Mouse (Mus musculus): ENCODE data around the gene Slc35g3.
"Not testable (repeated sequence)": the region's sequence is repeated elsewhere in the genome, so short reads cannot be mapped to it uniquely, and the experiment has no call there.

Slc35g3 gene

GRCm38 (mm10) chr11:69758090-69758456 is 3.7 kb downstream of the Slc35g3 start:
- in situ Hi-C loops (cut with MboI, MseI), result loop anchor here (5.0 to 25.0 kb wide), 2 partner anchors 84 to 904 kb away; partner anchors contain the start of genes Eno3, Pfn1 and Spag7

- in situ Hi-C loops (cut with MboI, MseI), result loop anchor here (5.0 to 25.0 kb wide), 2 partner anchors 85 to 905 kb away; partner anchors contain the start of genes Eno3, Pfn1 and Spag7
These were observed 4.3 kb downstream of the Slc35g3 start for GRCm38 (mm10) chr11:69757303-69758089.

GRCm38 (mm10) chr11:69754701-69755100 is 7.1 kb downstream of the Slc35g3 start:
- in situ Hi-C loops (cut with MboI, MseI), result loop anchor here (5.0 to 25.0 kb wide), 2 partner anchors 88 to 908 kb away; partner anchors contain the start of genes Eno3, Pfn1 and Spag7

- in situ Hi-C loops (cut with MboI, MseI), result loop anchor here (25.0 kb wide), 1 partner anchor 908 kb away; the partner anchor contains the start of genes Eno3, Pfn1 and Spag7
These were observed 7.5 kb downstream of the Slc35g3 start for GRCm38 (mm10) chr11:69754233-69754632.

GRCm38 (mm10) chr11:69752686-69753085 is 9.1 kb downstream of the Slc35g3 start:
- in situ Hi-C loops (cut with MboI, MseI), result loop anchor here (25.0 kb wide), 1 partner anchor 910 kb away; the partner anchor contains the start of genes Eno3, Pfn1 and Spag7

GRCm38 (mm10) chr11:69751635-69752034 is 10.1 kb downstream of the Slc35g3 start:
- in situ Hi-C loops (cut with MboI, MseI), result loop anchor here (25.0 kb wide), 1 partner anchor 911 kb away; the partner anchor contains the start of genes Eno3, Pfn1 and Spag7

GRCm38 (mm10) chr11:69731408-69731807 is 30.4 kb downstream of the Slc35g3 start:
- in situ Hi-C loops (cut with MboI, MseI), result not testable (repeated sequence)

GRCm38 (mm10) chr11:69729063-69729462 is 32.7 kb downstream of the Slc35g3 start:
- in situ Hi-C loops (cut with MboI, MseI), result no loop called here

- in situ Hi-C loops (cut with MboI, MseI), result no loop called here
These were observed 35.8 kb downstream of the Slc35g3 start for GRCm38 (mm10) chr11:69725951-69726350.

- in situ Hi-C loops (cut with MboI, MseI), result loop anchor here (5.0 kb wide), 1 partner anchor 36 kb away; the partner anchor contains the start of gene Tnfsf13
These were observed 38.7 kb downstream of the Slc35g3 start for GRCm38 (mm10) chr11:69723074-69723473.

- in situ Hi-C loops (cut with MboI, MseI), result loop anchor here (5.0 kb wide), 1 partner anchor 34 kb away; the partner anchor contains the start of gene Tnfsf13
These were observed 40.9 kb downstream of the Slc35g3 start for GRCm38 (mm10) chr11:69720852-69721251.

- in situ Hi-C loops (cut with MboI, MseI), result no loop called here
These were observed 42.3 kb downstream of the Slc35g3 start for GRCm38 (mm10) chr11:69719423-69719822.

GRCm38 (mm10) chr11:69718661-69719060 is 43.1 kb downstream of the Slc35g3 start:
- in situ Hi-C loops (cut with MboI, MseI), result no loop called here

- in situ Hi-C loops (cut with MboI, MseI), result no loop called here
These were observed 44.8 kb downstream of the Slc35g3 start for GRCm38 (mm10) chr11:69716953-69717352.

GRCm38 (mm10) chr11:69715929-69716328 is 45.8 kb downstream of the Slc35g3 start:
- in situ Hi-C loops (cut with MboI, MseI), result no loop called here

GRCm38 (mm10) chr11:69715482-69715881 is 46.3 kb downstream of the Slc35g3 start:
- in situ Hi-C loops (cut with MboI, MseI), result no loop called here

GRCm38 (mm10) chr11:69714636-69715329 is 47.0 kb downstream of the Slc35g3 start:
- in situ Hi-C loops (cut with MboI, MseI), result no loop called here

GRCm38 (mm10) chr11:69712954-69713672 is 48.7 kb downstream of the Slc35g3 start:
- in situ Hi-C loops (cut with MboI, MseI), result no loop called here

- in situ Hi-C loops (cut with MboI, MseI), result no loop called here
These were observed 50.7 kb downstream of the Slc35g3 start for GRCm38 (mm10) chr11:69711082-69711481.

GRCm38 (mm10) chr11:69710470-69710869 is 51.3 kb downstream of the Slc35g3 start:
- in situ Hi-C loops (cut with MboI, MseI), result no loop called here
